Mouse (Mus musculus): Measurements from ENCODE around the gene Zfp68. TPM values are rescaled to one million over a fixed set of nuclear protein-coding genes. Genes with fewer than 3 reads are reported as not detected.
A peak's percentile ranks its signal among the peaks of the same experiment; 100 is the strongest.

Gene Zfp68
- 12.6 and 14.3 TPM in 2 replicates for polyA plus RNA-seq (2015; fragmentation: Nextera tagmentation; extraction: Ambion mirVana)

DNA sequence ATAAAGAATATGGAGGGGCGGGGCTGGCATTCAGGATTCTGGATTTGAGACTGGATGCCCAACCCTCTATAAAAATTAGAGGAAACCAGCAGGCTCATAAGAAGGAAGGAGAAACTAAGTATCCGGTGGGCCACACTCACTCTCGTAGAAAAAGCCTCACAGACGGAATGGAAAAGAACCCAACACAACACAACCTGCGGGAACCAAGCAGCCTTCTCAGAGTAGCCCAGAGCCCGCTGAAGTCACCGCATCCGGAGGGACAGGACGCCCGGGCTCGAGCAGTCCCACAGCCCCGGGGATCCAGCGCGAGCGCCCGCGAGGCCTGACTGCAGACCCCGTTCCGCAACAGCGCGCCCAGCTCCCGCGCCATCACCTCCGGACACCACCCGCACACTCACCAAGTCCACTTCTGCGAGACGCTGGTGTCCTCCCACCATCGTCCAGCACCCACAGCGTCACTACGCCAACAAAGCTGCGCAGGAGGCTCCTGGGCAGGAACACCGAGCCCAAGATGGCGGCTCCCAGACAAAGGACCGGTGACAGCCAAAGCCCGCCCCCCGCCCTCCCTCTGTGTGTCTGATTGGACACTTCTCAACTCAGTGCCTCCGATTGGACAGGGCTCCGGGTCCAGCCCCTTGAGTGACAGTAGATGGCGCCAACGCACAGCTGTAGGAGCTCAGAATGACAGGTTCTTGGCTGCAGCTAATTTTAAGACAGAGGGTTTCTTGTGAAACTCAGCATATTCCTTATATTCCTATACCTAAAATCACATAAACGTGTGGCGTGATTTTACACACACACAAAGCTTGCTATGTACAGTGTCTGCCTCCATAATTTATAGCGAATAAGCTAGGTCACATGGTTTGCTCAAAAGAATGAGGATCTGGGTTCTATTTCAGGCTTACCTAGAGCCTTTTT is at the start of gene Zfp68:
TSS of gene Zfp68 (minus strand) at position 551 of the 918 bp plus-strand sequence.
- Histone ChIP-seq H3K9ac (peak within 1 kb of the TSS; percentile 71), H3K4me3 (replicated peaks) (peak within 1 kb of the TSS; percentile 75), H3K4me1 (replicated peaks) (peaks cover 24% of the 10 kb centered on the region), H3K4me2 (peak within 1 kb of the TSS; percentile 73), H3K9me3 (replicated peaks) (no peaks in the 10 kb centered on the region), H3K36me3 (replicated peaks) (peaks cover 28% of the 10 kb centered on the region), H3K27me3 (no peaks in the 10 kb centered on the region), H3K27ac (replicated peaks) (peak within 1 kb of the TSS; percentile 87)
- under 1% methylated on average over 43 of the region's 43 CpGs for WGBS (ENCODE audit: insufficient replicate concordance)
- ATAC-seq (ENCODE audit: insufficient read depth): peak; percentile 95

DNA sequence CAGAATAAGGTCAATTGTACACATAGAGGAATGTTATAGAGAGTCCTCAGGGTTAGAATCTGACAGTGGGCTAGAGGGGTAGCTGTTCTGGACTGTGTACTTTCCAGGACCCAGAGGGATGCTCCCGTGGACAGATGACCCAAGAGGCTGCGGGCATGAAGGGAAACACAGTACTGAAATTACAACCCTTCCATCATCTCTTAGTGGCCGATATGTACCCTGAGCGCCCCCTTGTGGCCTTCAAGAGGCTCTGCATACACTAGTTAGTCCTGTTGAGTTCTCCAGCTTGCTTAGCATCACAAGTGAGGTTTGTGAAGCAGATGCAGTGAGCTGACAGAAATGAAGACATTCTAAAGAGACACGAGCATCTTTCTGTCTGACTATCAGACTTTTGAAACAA is 39.4 kb upstream of the Zfp68 start:
- Histone ChIP-seq H3K27me3 (no peaks in the 10 kb centered on the region), H3K27ac (replicated peaks) (no peak overlapping the region), H3K4me1 (replicated peaks) (no peaks in the 10 kb centered on the region), H3K36me3 (replicated peaks) (no peaks in the 10 kb centered on the region), H3K9me3 (replicated peaks) (no peaks in the 10 kb centered on the region), H3K4me2 (no peak overlapping the region), H3K4me3 (replicated peaks) (no peak overlapping the region), H3K9ac (no peak overlapping the region)
- ATAC-seq (ENCODE audit: insufficient read depth): no peak
- 2% methylated on average over 5 of the region's 5 CpGs for WGBS (ENCODE audit: insufficient replicate concordance)

DNA sequence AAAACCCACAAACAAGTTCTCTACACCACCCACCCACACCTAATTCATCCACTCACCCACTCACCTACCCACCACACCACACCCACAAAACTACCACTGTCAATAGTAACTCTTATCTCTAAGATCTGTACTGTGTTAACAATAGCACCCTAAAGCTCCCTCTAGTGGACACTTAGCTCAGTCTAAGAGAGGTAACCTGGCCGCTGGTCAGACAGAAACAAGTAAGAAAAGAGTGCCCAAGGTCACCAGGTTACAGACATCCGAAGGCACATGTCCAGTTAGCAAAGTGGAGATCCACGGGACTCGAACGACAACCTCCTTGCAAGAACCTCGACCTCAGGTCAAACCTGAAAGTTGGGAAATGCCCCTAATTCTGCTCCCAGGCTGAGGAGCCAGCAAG is 38.3 kb upstream of the Zfp68 start:
- 23% methylated on average over 6 of the region's 6 CpGs for WGBS (ENCODE audit: insufficient replicate concordance)
- no peak for ATAC-seq (ENCODE audit: insufficient read depth)
- Histone ChIP-seq H3K9ac (no peak overlapping the region), H3K4me3 (replicated peaks) (no peak overlapping the region), H3K36me3 (replicated peaks) (no peaks in the 10 kb centered on the region), H3K4me2 (no peak overlapping the region), H3K27me3 (no peaks in the 10 kb centered on the region), H3K4me1 (replicated peaks) (no peaks in the 10 kb centered on the region), H3K27ac (replicated peaks) (no peak overlapping the region), H3K9me3 (replicated peaks) (no peaks in the 10 kb centered on the region)

DNA sequence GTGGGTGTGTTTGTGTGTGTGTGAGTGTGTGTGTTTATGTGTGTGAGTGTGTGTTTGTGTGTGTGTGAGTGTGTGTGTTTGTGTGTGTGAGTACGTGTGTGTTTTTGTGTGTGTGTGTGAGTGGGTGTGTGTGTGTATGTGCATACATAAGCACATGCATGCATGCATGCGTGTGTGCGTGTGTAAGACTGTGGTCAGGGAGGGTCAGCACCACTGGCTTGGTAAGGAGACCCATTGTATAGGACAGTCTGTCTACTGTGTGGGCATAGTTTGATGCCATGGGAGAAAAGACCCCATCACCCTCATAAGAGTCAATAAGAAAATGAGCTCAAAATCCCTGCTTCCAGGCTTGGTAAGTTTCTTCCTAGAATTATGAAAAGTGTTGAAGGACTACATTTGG is 37.8 kb upstream of the Zfp68 start:
- Histone ChIP-seq H3K36me3 (replicated peaks) (no peaks in the 10 kb centered on the region), H3K4me2 (no peak overlapping the region), H3K4me1 (replicated peaks) (no peaks in the 10 kb centered on the region), H3K9ac (no peak overlapping the region), H3K9me3 (replicated peaks) (no peaks in the 10 kb centered on the region), H3K27ac (replicated peaks) (no peak overlapping the region), H3K27me3 (no peaks in the 10 kb centered on the region), H3K4me3 (replicated peaks) (no peak overlapping the region)
- ATAC-seq (ENCODE audit: insufficient read depth): no peak
- WGBS (ENCODE audit: insufficient replicate concordance): 75% methylated on average over 3 of the region's 3 CpGs

- no peaks in the 10 kb centered on the region for H3K4me1 ChIP-seq (replicated peaks)
- H3K4me3 ChIP-seq (replicated peaks): no peak overlapping the region
- no peak overlapping the region for H3K9ac ChIP-seq
- no peaks in the 10 kb centered on the region for H3K36me3 ChIP-seq (replicated peaks)
- H3K9me3 ChIP-seq (replicated peaks): no peaks in the 10 kb centered on the region
- WGBS (ENCODE audit: insufficient replicate concordance): 9% methylated on average over 2 of the region's 2 CpGs
- ATAC-seq (ENCODE audit: insufficient read depth): no peak
- H3K27me3 ChIP-seq: no peaks in the 10 kb centered on the region
- no peak overlapping the region for H3K4me2 ChIP-seq
- no peak overlapping the region for H3K27ac ChIP-seq (replicated peaks)
Measured at GRCm38 (mm10) chr5:138656477-138657156, 37.1 kb upstream of the Zfp68 start.

DNA sequence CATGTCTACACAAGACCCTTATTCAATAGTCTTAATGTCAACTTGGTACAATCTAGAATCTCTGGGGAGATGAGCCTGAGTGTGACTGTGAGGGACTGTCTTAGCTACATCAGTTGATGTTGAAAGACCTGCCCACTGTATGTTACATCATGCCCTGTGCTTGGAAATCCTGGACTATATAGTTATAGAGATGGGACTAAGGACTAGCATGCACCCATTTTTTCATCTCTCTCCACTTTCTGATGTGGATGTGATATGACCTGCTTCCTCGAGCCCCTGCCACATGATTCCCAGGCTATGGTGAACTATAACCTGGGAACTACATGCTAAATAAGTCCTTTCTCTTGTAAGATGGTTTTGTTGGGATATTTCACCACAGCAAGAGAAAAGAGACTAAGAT is 33.4 kb upstream of the Zfp68 start:
- Histone ChIP-seq H3K4me1 (replicated peaks) (no peaks in the 10 kb centered on the region), H3K27me3 (no peaks in the 10 kb centered on the region), H3K4me3 (replicated peaks) (no peak overlapping the region), H3K9me3 (replicated peaks) (no peaks in the 10 kb centered on the region), H3K9ac (no peak overlapping the region), H3K4me2 (no peak overlapping the region), H3K27ac (replicated peaks) (no peak overlapping the region), H3K36me3 (replicated peaks) (peaks cover 16% of the 10 kb centered on the region)
- ATAC-seq (ENCODE audit: insufficient read depth): no peak
- WGBS (ENCODE audit: insufficient replicate concordance): 55% methylated on average over 1 of the region's 1 CpGs

GRCm38 (mm10) chr5:138641761-138642160 is 22.2 kb upstream of the Zfp68 start:
- Histone ChIP-seq H3K27ac (replicated peaks) (no peak overlapping the region), H3K36me3 (replicated peaks) (peaks cover 58% of the 10 kb centered on the region), H3K4me2 (no peak overlapping the region), H3K9ac (no peak overlapping the region), H3K27me3 (no peaks in the 10 kb centered on the region), H3K9me3 (replicated peaks) (no peaks in the 10 kb centered on the region; the same call in 1 of the 2 replicates), H3K4me3 (replicated peaks) (no peak overlapping the region), H3K4me1 (replicated peaks) (no peaks in the 10 kb centered on the region)
- 58% methylated on average over 3 of the region's 3 CpGs for WGBS (ENCODE audit: insufficient replicate concordance)
- no peak for ATAC-seq (ENCODE audit: insufficient read depth)

GRCm38 (mm10) chr5:138641081-138641480 is 21.5 kb upstream of the Zfp68 start:
- WGBS (ENCODE audit: insufficient replicate concordance): 83% methylated on average over 3 of the region's 3 CpGs
- no peak overlapping the region for H3K27ac ChIP-seq (replicated peaks)
- no peaks in the 10 kb centered on the region for H3K27me3 ChIP-seq
- ATAC-seq (ENCODE audit: insufficient read depth): no peak
- H3K36me3 ChIP-seq (replicated peaks): peaks cover 58% of the 10 kb centered on the region
- no peaks in the 10 kb centered on the region; the same call in 1 of the 2 replicates for H3K9me3 ChIP-seq (replicated peaks)
- H3K4me2 ChIP-seq: no peak overlapping the region
- H3K9ac ChIP-seq: no peak overlapping the region
- no peak overlapping the region for H3K4me3 ChIP-seq (replicated peaks)
- H3K4me1 ChIP-seq (replicated peaks): no peaks in the 10 kb centered on the region

- Histone ChIP-seq H3K9me3 (replicated peaks) (no peaks in the 10 kb centered on the region; the same call in 1 of the 2 replicates), H3K27ac (replicated peaks) (no peak overlapping the region), H3K27me3 (no peaks in the 10 kb centered on the region), H3K4me1 (replicated peaks) (no peaks in the 10 kb centered on the region), H3K36me3 (replicated peaks) (peaks cover 41% of the 10 kb centered on the region), H3K9ac (no peak overlapping the region), H3K4me2 (no peak overlapping the region), H3K4me3 (replicated peaks) (no peak overlapping the region)
- no peak for ATAC-seq (ENCODE audit: insufficient read depth)
- 45% methylated on average over 2 of the region's 2 CpGs for WGBS (ENCODE audit: insufficient replicate concordance)
Measured at GRCm38 (mm10) chr5:138636486-138636885, 16.9 kb upstream of the Zfp68 start.

DNA sequence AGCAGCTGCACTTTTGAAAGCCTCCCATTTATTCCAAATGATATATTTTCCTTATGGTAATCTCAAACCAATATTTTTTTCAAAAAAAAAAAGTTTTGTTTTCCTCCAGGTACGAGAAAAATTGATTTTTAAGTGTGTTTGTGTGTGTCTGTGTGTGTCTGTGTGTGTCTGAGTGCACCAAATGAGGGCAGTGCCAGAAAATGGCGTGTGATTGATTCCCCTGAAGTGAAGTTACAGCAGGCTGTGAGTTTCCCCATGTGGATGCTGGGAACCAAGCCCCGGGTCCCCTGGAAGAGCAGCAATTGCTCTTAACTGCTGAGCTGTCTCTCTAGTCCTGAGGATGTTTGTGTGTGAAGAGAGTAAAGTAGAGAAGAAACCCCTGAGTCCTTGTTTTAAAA is 3.9 kb upstream of the Zfp68 start:
- no peak for ATAC-seq (ENCODE audit: insufficient read depth)
- Histone ChIP-seq H3K27ac (replicated peaks) (peak overlapping the region; percentile 80; the same call in 1 of the 2 replicates), H3K4me3 (replicated peaks) (peak overlapping the region; percentile 81), H3K4me1 (replicated peaks) (peaks cover 25% of the 10 kb centered on the region), H3K9me3 (replicated peaks) (no peaks in the 10 kb centered on the region), H3K36me3 (replicated peaks) (no peaks in the 10 kb centered on the region), H3K4me2 (peak overlapping the region; percentile 84), H3K9ac (peak overlapping the region; percentile 81), H3K27me3 (no peaks in the 10 kb centered on the region)
- 12% methylated on average over 3 of the region's 3 CpGs for WGBS (ENCODE audit: insufficient replicate concordance)
